Mouse (Mus musculus) neural tube, embryonic 11.5 days (tissue): ENCODE measurements around the gene Rab37. TPM values are rescaled to one million over a fixed set of nuclear protein-coding genes. Genes with fewer than 3 reads are reported as not detected.

ENCODE experiments used
- ATAC-seq: fragments of 200-750 bp; cut with Nextera tagmentation; 2 replicates; pipeline ENCODE4 v1.8.0; 2017; ENCODE audit warnings: moderate number of reproducible peaks, mild to moderate bottlenecking, moderate TSS enrichment, moderate library complexity; ENCODE audit not compliant: insufficient read depth, low FRiP score, low TSS enrichment
- DNase-seq: peaks from one replicate; pipeline ENCODE4 v3.0.0-alpha.2; 2015; ENCODE audit warnings: low spot score
- H3K27ac ChIP-seq: fragments of 300-500 bp; sonication (generic); 2 replicates; pipeline ENCODE4 v1.5.1; 2014; ENCODE audit warnings: low read depth, mild to moderate bottlenecking, low read length
- H3K27me3 ChIP-seq: fragments of 300-500 bp; sonication (generic); 2 replicates; pipeline ENCODE4 v1.6.1; 2014; ENCODE audit warnings: mild to moderate bottlenecking, low read length, mixed read lengths; ENCODE audit not compliant: control insufficient read depth, insufficient read depth
- H3K36me3 ChIP-seq: fragments of 300-500 bp; sonication (generic); 2 replicates; pipeline ENCODE4 v1.6.1; 2014; ENCODE audit warnings: mild to moderate bottlenecking, low read length, moderate library complexity, mixed read lengths; ENCODE audit not compliant: control insufficient read depth, insufficient read depth
- H3K4me1 ChIP-seq: fragments of 300-500 bp; sonication (generic); 2 replicates; pipeline ENCODE4 v1.6.1; 2014; ENCODE audit warnings: low read length, mixed read lengths; ENCODE audit not compliant: control insufficient read depth, insufficient read depth
- H3K4me2 ChIP-seq: fragments of 300-500 bp; sonication (generic); 2 replicates; pipeline ENCODE4 v1.6.1; 2014; ENCODE audit warnings: low read depth, mild to moderate bottlenecking, moderate library complexity
- H3K4me3 ChIP-seq: fragments of 300-500 bp; sonication (generic); 2 replicates; pipeline ENCODE4 v1.5.1; 2014; ENCODE audit warnings: low read depth, low read length
- H3K9ac ChIP-seq: fragments of 300-500 bp; sonication (generic); 2 replicates; pipeline ENCODE4 v1.6.1; 2014; ENCODE audit warnings: mild to moderate bottlenecking, low read length
- H3K9me3 ChIP-seq: fragments of 300-500 bp; sonication (generic); 2 replicates; pipeline ENCODE4 v1.6.1; 2016; ENCODE audit warnings: low read length; ENCODE audit not compliant: control insufficient read depth
- WGBS: fragments of 180-500 bp; shearing (Covaris S2); extraction: QIAGEN DNeasy Blood & Tissue Kit; methylation state at CpG from one replicate; pipeline ENCODE4 v1.1.7; 2014; 5-methylcytosine and 5-hydroxymethylcytosine counted together
- polyA plus RNA-seq: library from polyadenylated mRNA; unstranded; fragments of >200 nt; fragmentation: Nextera tagmentation; extraction: Ambion mirVana; gene quantifications from 2 replicates; pipeline ENCODE4 v1.2.1, GENCODE M21; 2014

Rab37 gene
- polyA plus RNA-seq, 1 experiment from 2014 or later = 1.9 TPM

GRCm38 (mm10) chr11:115173549-115174339 is 82.5 kb downstream of the Rab37 start:
- Histone ChIP-seq H3K4me2 (no peak overlapping the region), H3K27ac (no peak overlapping the region), H3K9ac (no peak overlapping the region), H3K27me3 (no peaks in the 10 kb centered on the region), H3K36me3 (no peaks in the 10 kb centered on the region), H3K4me1 (peaks cover 31% of the 10 kb centered on the region), H3K4me3 (no peak overlapping the region), H3K9me3 (no peaks in the 10 kb centered on the region)
- ATAC-seq = no peak
- DNase-seq = no peak
- 18% methylated on average over 16 of the region's 16 CpGs for WGBS

- Histone ChIP-seq H3K27me3 (no peaks in the 10 kb centered on the region), H3K27ac (no peak overlapping the region), H3K4me2 (no peak overlapping the region), H3K4me1 (peaks cover 26% of the 10 kb centered on the region), H3K4me3 (no peak overlapping the region), H3K36me3 (no peaks in the 10 kb centered on the region), H3K9me3 (no peaks in the 10 kb centered on the region), H3K9ac (no peak overlapping the region)
- DNase-seq (no peak), ATAC-seq (no peak)
- WGBS = 69% methylated on average over 24 of the region's 24 CpGs
Measured at GRCm38 (mm10) chr11:115176399-115177190, 85.4 kb downstream of the Rab37 start.

GRCm38 (mm10) chr11:115177559-115178195 is 86.4 kb downstream of the Rab37 start:
- H3K4me2 ChIP-seq = no peak overlapping the region
- DNase-seq (no peak), ATAC-seq (no peak)
- H3K27ac ChIP-seq = no peak overlapping the region
- no peaks in the 10 kb centered on the region for H3K36me3 ChIP-seq
- H3K9me3 ChIP-seq = no peaks in the 10 kb centered on the region
- WGBS = 51% methylated on average over 10 of the region's 10 CpGs
- no peaks in the 10 kb centered on the region for H3K27me3 ChIP-seq
- H3K9ac ChIP-seq = no peak overlapping the region; the same call in 1 of the 2 replicates
- peaks cover 17% of the 10 kb centered on the region for H3K4me1 ChIP-seq
- H3K4me3 ChIP-seq = no peak overlapping the region

DNA sequence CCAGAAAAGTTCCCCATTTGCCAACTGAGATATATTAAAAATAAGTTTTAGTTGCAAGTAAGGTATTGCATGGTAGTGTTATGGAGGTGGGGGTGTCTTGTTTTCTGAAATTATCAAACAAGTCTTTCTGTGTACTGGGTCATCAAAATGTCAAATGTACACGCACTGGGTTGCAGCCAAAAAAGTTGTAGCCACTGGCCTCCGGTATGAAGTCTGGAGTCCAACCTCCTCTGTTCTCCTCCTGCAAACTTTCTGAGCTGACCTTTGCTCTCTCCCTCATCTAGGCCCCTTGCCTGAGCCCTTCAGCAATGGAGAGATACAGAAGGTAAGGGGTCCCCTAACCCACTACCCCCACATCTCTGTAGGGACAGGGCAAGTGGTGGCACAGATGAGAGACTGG is 87.5 kb downstream of the Rab37 start:
- 84% methylated on average over 2 of the region's 2 CpGs for WGBS
- Histone ChIP-seq H3K27ac (no peak overlapping the region), H3K27me3 (no peaks in the 10 kb centered on the region), H3K4me2 (no peak overlapping the region), H3K4me1 (peaks cover 15% of the 10 kb centered on the region), H3K4me3 (no peak overlapping the region), H3K9me3 (no peaks in the 10 kb centered on the region), H3K9ac (no peak overlapping the region), H3K36me3 (no peaks in the 10 kb centered on the region)
- ATAC-seq = no peak
- no peak for DNase-seq

- Histone ChIP-seq H3K36me3 (no peaks in the 10 kb centered on the region), H3K4me2 (no peak overlapping the region), H3K27me3 (no peaks in the 10 kb centered on the region), H3K27ac (no peak overlapping the region), H3K4me3 (no peak overlapping the region), H3K4me1 (peaks cover 15% of the 10 kb centered on the region), H3K9me3 (no peaks in the 10 kb centered on the region), H3K9ac (no peak overlapping the region)
- DNase-seq (no peak), ATAC-seq (no peak)
- 70% methylated on average over 6 of the region's 6 CpGs for WGBS
Measured at GRCm38 (mm10) chr11:115179191-115179590, 88.0 kb downstream of the Rab37 start.

GRCm38 (mm10) chr11:115179881-115180280 is 88.7 kb downstream of the Rab37 start:
- Histone ChIP-seq H3K4me1 (peaks cover 11% of the 10 kb centered on the region), H3K4me2 (no peak overlapping the region), H3K4me3 (no peak overlapping the region), H3K36me3 (no peaks in the 10 kb centered on the region), H3K9me3 (no peaks in the 10 kb centered on the region), H3K27me3 (no peaks in the 10 kb centered on the region), H3K9ac (no peak overlapping the region), H3K27ac (no peak overlapping the region)
- DNase-seq (no peak), ATAC-seq (no peak)
- 92% methylated on average over 6 of the region's 6 CpGs for WGBS

DNA sequence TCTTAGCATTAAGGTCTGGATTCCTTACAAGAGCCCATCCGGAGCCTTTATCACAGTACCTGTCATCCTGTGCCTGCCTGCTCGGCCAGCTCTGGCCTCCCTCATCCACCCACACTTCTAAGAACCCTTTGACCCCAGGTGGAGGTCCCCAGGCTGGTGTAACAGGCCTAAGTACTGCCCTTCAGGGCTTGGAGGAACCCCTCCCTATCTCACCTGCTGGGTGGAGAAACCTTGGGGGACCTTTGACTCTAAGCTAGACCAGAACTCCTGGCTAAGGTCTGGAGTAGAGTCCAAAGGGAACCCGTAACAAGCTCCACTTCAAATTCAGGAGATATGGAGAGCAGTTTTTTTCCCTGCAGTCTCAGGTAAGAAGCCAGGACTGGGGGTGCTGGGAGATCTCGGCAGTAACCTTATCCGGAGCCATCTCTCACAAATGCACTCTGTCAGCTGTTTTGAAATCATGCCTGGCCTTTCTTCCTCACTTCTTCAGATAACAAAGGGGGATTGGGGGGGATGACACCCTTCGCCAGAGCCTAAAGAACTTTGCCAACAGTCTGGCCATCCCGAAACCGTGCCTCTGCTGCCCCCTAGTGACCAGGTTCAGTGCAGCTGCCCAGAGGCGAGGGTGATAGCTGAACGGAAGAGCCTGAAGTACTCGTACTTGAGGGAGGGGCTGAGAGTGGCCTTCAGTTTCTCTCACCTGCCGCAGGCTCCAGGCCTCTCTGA is 90.8 kb downstream of the Rab37 start:
- H3K4me3 ChIP-seq = no peak overlapping the region
- H3K27me3 ChIP-seq = no peaks in the 10 kb centered on the region
- H3K27ac ChIP-seq = no peak overlapping the region
- no peaks in the 10 kb centered on the region for H3K9me3 ChIP-seq
- peak; percentile 88 for DNase-seq
- no peak for ATAC-seq
- no peak overlapping the region for H3K4me2 ChIP-seq
- no peaks in the 10 kb centered on the region for H3K36me3 ChIP-seq
- 24% methylated on average over 12 of the region's 12 CpGs for WGBS
- H3K4me1 ChIP-seq = peaks cover 11% of the 10 kb centered on the region
- H3K9ac ChIP-seq = no peak overlapping the region

GRCm38 (mm10) chr11:115184973-115185372 is 93.7 kb downstream of the Rab37 start:
- Histone ChIP-seq H3K27ac (no peak overlapping the region), H3K36me3 (no peaks in the 10 kb centered on the region), H3K4me1 (peaks cover 9% of the 10 kb centered on the region), H3K9ac (no peak overlapping the region), H3K4me3 (no peak overlapping the region), H3K9me3 (no peaks in the 10 kb centered on the region), H3K27me3 (no peaks in the 10 kb centered on the region), H3K4me2 (no peak overlapping the region)
- ATAC-seq (no peak), DNase-seq (no peak)
- 45% methylated on average over 4 of the region's 4 CpGs for WGBS
